In genomic region chr1:186721166-186721565, GRCm38 (mm10) we compare ENCODE assay signal across 11 mouse cellular contexts.
"Had no signal": no experiment of that assay in that cellular context is flagged by ENCODE, and none has a peak within 500 bp of the region (broad histone marks: within the 10 kb centered on the region; RNA-seq: fewer than 3 reads in every experiment).

No protein-coding gene starts in this region.

- H3K9me3 ChIP-seq: kidney, embryonic 15.5 days; limb, embryonic 12.5 days; limb, embryonic 15.5 days; megakaryocyte, embryonic 14.5 days; midbrain, embryonic 10.5 days; stomach, embryonic 15.5 days had no signal

- H3K9ac ChIP-seq: kidney, embryonic 15.5 days; limb, embryonic 12.5 days; limb, embryonic 15.5 days; liver, embryonic 14.5 days; liver, postnatal 0 days; lung, embryonic 14.5 days; stomach, embryonic 15.5 days had no signal

- H3K4me1 ChIP-seq: kidney, embryonic 15.5 days; midbrain, embryonic 10.5 days; stomach, embryonic 15.5 days had no signal

- H3K4me2 ChIP-seq: kidney, embryonic 15.5 days; limb, embryonic 12.5 days; limb, embryonic 15.5 days; liver, embryonic 11.5 days; lung, embryonic 14.5 days; stomach, embryonic 15.5 days had no signal

- H3K36me3 ChIP-seq: stomach, embryonic 15.5 days had no signal

- H3K4me3 ChIP-seq: kidney, embryonic 15.5 days; layer of hippocampus, adult 2 months; limb, embryonic 12.5 days; limb, embryonic 15.5 days; midbrain, embryonic 10.5 days; stomach, embryonic 15.5 days had no signal

- H3K27me3 ChIP-seq: kidney, embryonic 15.5 days; limb, embryonic 12.5 days; limb, embryonic 15.5 days; megakaryocyte, embryonic 14.5 days; stomach, embryonic 15.5 days had no signal

- H3K27ac ChIP-seq: kidney, embryonic 15.5 days; layer of hippocampus, adult 2 months; limb, embryonic 12.5 days; limb, embryonic 15.5 days; liver, embryonic 14.5 days; midbrain, embryonic 10.5 days; stomach, embryonic 15.5 days had no signal
